Mouse (Mus musculus) fibroblast of lung, adult 2 months (primary cell): ENCODE measurements around the gene Rpa1.
"Not testable (repeated sequence)": the region's sequence is repeated elsewhere in the genome, so short reads cannot be mapped to it uniquely, and the experiment has no call there.

Experiments used
- DNase-seq: peaks from one replicate; pipeline ENCODE4 v3.0.0-alpha.2; 2011; ENCODE audit warnings: low read depth

Rpa1 gene

DNA sequence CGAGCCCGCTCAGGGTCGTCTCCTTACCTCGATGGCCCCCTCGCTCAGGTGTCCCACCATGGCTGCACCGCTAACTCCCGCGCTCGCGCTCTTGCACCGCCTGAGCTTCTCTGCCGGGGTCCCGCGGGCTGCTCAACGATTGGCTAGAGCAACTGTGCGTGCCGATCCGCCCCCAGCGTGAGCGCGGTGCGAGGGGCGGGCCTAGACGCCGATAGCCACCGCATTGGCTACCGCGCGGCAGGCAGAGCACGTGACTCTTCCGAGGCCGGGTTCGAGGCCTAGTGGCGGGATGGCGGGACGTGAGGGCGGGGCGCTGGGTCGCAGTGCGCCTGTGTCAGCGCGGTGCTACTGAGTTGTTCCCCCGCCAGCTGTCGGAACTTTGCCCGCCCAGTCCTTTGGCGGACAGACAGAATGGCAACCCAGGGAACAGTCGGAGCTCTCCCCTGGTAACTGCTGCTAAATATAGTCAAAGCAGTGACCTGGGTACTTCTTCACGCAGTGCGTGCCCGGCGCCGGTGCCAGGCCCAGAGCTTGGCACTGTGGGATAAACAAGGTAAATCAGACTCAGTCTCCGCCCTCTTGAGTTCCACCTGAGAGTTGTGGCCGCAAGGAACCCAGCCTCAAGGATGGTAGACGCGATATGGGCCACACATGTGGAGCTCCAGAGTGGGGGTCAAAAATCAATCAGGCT lies at the start of gene Rpa1, which contains the start of gene Smyd4:
Gene Rpa1, minus strand, starts transcription at position 126 of the 691 bp plus-strand sequence.
Gene Smyd4, plus strand, starts transcription at position 235 of the 691 bp plus-strand sequence.
- peak; percentile 80 for DNase-seq

- no peak for DNase-seq
Measured at GRCm38 (mm10) chr11:75397452-75397851, 49.3 kb upstream of the Rpa1 start.

DNA sequence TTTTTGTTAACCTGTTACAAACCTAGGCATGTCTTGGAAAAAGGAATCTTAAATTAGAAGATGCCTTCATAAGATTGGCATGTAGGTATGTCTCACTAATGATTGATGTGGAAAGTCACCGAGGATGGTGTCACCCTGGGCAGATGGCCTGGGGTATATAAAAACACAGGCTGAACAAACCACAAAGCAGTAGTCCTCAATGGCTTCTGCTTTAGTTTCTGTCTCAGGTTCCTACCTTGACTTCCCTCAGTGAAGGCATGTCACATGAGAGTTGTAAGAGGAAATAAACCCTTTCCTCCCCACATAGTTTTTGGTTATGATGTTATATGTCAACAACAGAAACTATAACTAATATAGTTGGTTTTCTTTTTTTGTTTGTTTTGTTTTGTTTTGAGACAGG lies 47.5 kb upstream of the Rpa1 start:
- no peak for DNase-seq

DNA sequence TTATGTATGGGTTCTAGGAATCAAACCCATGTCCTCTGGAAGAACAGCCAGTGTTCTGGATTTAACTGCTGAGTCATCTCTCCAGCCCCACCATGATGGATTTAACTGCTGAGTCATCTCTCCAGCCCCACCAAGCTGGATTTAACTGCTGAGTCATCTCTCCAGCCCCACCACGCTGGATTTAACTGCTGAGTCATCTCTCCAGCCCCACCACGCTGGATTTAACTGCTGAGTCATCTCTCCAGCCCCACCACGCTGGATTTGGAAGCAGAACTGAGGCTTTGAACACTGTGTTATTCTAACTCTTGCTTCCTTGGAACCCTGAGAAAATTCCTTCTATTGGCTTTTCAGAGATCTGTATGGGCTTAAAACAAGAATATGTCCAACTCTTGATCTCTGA lies 35.4 kb upstream of the Rpa1 start:
- DNase-seq, result not testable (repeated sequence)

- DNase-seq, result not testable (repeated sequence)
Measured at GRCm38 (mm10) chr11:75378786-75379185, 30.7 kb upstream of the Rpa1 start.

DNA sequence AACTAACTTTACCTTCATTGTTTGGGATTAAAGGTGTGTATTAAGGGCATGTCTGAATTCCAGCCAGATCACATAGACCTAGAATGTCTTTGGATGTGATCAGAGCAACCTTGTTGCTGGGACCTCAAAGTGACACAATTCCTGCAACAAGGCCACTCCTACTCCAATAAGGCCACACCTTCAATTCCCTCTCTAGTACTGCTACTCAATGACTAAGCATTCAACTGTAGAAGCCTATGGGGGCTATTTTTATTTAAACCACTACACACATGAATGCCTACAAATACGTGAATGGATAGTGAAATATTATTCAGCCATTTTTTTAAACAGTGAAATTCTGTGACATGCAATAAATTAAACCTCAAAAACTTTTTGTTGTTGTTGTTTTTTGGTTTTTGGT lies 29.0 kb upstream of the Rpa1 start:
- no peak for DNase-seq

DNA sequence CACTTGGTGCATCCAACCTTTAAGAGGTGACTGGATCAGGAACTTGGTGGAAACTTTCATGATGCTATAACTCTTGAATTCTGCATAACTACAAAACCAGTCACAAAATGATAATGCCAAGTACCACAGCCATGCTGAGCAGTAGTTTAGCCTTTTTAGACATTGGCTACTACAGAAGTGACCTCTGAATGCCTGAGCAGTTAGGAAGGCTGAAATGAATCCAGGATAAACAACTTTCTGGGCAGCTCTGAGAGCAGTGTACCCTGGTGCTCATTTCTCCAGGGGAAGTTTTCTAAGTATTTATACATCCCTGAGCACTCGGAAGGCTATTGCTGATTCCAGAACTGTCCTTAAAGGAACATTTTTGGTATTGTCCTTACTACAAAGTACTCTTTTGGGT lies 7.4 kb upstream of the Rpa1 start:
- DNase-seq, result peak; percentile 60

- DNase-seq, result no peak
Measured at GRCm38 (mm10) chr11:75351225-75351624, 3.1 kb upstream of the Rpa1 start.

GRCm38 (mm10) chr11:75348890-75349261 lies 752 bp upstream of the Rpa1 start:
- DNase-seq, result no peak

DNA sequence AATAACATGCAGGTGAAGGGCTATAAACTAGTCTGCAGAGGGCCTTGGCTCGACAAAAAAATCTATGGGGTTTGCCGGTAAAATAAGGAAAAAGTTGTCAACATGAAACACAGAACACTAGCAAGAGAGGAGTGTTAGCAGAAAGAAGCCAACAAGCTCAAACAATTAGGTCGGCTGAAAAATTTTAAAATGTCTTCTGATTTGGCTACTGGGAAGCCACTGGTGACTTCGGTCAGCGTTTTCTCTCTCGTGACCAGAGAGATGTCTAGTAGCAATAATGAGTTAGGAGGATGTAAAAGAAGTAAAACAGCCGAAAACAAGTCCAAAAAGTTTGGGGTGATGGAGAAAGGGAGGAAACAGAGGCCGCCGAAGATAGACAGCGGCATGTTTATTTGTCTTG lies 528 bp downstream of the Rpa1 start:
- DNase-seq, result no peak

DNA sequence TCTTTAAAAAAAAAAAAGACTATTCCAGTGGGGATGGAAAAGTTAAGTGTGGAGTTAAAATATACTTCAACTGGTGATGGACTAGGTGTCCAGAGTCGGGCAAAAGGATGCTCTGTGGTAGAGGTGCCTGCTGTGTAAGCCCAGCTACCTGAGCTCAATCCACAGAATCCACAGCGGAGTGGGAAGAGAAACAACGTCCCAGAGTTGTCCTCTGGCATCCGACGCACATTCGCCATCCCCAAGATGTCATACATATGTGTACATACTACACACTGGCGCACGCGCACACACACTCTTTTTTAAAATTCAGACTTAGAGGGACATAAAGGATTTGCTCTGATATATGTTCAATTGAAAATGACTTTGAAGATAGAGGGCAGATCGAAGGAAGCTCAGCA lies 937 bp downstream of the Rpa1 start:
- no peak for DNase-seq

DNA sequence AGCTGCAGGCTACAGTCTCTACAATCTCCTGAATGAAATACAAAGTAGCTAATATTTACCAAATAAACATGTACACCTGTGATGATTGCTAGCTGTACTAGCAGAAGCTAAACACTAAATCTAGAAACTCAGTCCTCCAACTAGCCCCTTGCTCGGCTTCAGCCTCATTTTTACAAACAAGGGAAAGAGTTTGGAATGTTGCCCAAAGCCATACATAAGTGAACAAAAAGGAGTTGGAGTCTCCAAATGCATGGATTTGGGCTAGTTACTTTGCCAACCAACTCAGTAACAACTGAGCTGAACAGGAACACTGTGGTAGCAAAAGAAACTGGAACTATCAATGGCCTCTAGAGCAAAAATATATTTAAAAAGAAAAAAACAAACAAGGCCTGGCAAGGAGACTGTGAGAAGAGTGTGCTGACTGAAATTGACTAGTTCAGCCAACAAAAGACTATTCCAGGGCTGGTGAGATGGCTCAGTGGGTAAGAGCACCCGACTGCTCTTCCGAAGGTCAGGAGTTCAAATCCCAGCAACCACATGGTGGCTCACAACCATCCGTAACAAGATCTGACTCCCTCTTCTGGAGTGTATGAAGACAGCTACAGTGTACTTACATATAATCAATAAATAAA lies 1.5 kb downstream of the Rpa1 start:
- DNase-seq, result no peak

GRCm38 (mm10) chr11:75344716-75345115 lies 3.4 kb downstream of the Rpa1 start:
- no peak for DNase-seq

DNA sequence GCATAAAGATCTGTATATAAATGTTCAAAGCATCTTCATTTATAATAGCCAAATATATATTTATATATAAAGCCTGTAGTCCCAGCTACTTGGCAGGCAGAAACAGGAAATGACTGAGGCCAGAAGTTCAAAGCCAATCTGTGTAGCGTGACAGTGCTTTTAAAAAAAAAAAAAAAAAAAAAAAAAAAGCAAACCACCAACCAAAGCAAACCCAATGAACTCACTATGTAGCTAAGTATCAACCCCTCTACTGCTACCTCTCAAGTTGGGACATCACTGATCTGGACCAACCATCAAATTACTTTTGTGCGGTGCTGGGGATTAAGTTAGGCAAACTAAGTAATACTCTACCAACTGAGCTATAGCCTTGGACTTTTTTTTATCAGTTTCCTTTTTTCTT lies 4.0 kb downstream of the Rpa1 start:
- no peak for DNase-seq

DNA sequence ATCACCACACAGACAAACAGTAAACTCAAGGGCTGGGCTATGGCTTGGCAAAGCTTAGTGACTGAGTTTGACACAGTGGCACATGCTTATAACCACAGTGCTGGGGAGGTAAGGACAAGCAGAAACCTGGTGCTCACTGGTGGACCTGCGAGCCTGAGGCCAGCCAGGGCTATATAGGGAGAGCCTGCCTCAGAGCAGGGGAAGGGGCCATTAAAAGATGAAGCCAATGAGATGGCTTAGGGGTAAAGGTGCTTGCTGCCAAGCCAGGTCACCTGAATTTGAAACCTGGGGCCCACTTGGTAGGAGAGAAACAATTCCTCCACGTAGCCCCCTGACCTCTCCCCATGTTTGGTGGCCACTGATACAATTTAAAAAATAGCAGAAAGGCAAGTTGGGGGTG lies 5.0 kb downstream of the Rpa1 start:
- DNase-seq, result no peak

DNA sequence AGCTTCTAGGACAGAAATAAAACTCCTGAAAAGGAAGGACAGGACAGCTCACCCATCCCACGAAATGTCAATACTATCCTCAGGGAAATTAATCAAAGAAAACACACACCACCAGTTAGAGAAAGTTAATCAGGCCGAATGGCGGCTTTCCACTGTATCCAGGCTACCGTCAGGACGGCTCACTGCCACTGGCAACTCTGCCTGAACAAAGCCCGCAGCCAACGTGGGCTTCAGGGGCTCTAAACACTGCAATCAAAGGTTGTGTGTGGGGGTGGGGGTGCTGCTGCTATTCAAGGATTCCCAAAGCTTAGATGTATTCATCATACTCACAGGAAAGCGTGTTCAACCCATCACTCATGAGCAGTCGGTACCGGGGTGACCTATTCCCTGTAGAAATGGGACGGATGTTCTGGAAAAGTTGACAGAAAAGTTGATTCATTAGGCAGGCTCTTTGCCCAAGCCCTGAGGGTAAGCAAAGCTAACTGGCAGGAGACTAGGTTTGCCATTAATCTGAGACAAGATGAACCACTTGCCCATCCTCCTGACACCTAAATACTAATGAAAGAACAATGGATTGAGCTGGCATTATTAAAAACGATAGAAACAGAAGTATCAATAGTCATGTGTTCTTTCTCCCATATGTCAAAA lies 7.3 kb downstream of the Rpa1 start:
- DNase-seq, result no peak

DNA sequence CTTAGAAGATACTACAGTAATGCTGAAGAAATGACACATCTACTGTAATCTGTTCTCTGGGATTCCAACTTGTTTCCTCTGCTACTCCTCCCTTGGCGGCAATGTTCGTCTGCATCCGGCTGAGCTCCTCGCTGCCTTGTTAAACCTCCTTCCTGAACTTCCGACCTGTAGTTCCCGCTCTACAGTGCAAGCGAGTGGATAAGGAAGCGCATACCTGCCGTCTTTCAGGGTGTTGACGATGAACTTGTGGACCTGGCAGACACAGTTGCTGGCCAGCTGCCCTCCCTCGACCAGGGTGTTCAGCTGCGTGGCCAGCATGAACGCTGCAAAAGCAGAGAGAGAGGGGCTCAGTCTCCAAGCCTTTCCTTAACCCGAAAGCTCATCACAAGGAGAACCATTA lies 8.0 kb downstream of the Rpa1 start:
- DNase-seq, result no peak

DNA sequence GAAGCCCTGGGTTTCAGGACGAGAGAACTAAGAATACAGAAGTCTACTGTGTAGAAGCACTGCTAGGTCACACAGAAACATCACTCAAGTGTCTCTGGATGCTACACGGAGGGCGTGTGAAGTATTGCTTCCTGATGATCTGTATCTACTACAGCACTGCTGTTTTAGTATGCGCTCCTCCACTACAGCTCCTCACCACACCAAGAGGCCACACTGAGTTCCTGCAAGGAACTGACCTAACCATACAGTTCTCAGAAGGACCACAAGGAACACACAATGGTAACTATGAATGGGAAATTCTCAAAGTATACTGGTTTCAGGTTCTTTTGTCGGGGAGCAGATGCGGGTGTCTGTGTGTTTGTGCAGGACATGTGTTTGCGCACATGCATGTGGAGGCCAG lies 10.9 kb downstream of the Rpa1 start:
- no peak for DNase-seq

- DNase-seq, result no peak
Measured at GRCm38 (mm10) chr11:75336676-75337075, 11.4 kb downstream of the Rpa1 start.

GRCm38 (mm10) chr11:75325969-75326311 lies 22.2 kb downstream of the Rpa1 start:
- DNase-seq, result no peak

GRCm38 (mm10) chr11:75325116-75325968 lies 22.8 kb downstream of the Rpa1 start:
- DNase-seq, result no peak

DNA sequence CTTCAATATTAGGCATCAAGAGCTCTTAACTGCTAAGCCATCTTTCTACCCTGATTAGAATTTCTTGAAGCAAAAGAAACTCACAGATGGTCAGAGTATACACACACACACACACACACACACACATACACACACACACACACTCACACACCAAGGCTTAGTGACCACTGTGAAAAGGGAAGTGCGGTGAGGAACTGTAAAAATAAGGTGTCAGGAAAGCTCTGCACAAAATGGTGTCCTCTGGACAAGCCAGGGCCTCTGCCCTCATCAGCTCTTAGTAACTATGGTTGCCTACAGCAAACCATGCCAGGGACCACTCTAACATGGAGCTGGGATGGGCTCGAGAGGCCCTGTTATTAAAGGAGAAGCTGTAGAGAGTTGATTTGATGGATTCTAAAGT lies 23.7 kb downstream of the Rpa1 start:
- no peak for DNase-seq

DNA sequence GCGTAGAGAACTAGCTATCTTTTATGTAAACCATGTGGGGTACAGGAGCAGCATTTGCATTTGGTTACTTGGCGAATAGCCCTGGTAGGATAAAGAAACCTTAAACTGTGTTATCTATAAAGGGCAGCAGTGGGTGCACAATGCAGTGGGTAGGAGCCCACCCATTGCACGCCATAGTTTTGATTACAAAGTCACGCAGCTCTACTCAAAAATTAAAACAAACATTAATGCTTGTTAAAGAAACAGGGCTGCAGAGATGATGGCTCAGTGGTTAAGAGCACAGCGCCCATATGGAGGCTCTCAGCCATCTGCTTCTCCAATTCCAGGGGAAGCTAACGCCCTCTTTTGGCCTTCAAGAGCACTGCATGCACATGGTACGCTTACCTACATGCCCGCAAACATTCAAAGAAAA lies 24.8 kb downstream of the Rpa1 start:
- no peak for DNase-seq
